Mouse (Mus musculus) A20 (cell line): Measurements from ENCODE around the gene Scamp5.
"Not testable (repeated sequence)": the region's sequence is repeated elsewhere in the genome, so short reads cannot be mapped to it uniquely, and the experiment has no call there.

ENCODE experiments used
- DNase-seq: peaks from one replicate; pipeline ENCODE4 v3.0.0-alpha.2; 2011; ENCODE audit warnings: low read depth, low spot score

The Scamp5 gene

DNA sequence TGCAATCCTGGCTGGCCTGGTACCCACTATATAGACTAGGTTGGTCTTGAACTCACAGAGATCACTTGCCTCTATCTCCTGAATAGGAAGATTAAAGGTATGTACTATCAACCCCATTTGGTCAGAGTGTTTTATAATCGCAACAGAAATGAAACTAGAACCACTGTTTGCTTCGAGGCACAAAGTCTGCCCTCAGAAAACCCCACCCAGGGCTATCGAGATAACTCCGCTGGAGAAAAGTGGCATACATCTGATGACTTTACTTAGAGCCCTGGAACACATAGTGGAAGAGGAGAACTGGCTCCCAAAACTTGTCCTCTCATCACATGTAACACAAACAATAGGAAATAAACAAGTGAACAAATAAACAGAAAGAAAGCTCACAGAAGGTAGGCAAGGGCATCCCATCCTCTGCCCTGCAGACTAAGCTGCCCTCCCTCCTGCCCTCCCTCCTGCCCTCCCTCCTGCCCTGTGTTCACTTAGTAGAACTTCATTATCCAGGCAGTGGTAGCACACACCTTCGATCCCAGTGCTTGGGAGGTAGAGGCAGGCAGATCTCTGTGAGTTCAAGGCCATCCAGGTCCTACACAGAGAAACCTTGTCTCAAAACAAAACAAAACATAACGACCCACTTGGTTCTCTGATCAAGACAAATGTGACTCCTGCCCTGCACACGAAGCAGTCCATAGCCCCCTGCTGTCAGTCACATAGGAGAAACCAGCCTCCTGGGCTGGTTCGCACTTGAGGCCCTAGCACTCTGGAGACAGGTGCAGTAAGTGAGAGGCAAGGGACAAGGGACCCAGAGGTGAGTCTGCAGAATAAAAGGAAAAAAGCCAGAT lies 15.0 kb downstream of the Scamp5 start:
- DNase-seq: no peak

DNA sequence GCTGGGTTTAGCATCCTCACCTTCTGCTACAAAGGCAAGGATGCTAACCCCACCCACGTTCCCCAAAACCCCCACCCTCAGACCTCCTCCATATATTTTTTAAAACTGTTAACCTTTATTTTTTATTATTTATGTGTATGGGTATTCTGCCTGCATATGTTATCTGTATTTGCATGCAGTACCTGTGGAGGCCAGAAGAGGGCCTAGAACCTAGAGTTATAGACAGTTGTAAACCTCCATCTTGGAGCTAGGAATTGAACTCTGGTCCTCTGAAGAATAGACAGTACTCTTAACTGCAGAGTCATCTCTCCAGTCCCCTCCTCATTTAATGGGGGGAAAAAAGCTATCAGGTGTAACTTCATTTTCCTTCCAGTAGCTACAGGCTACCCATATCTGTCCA lies 18.1 kb downstream of the Scamp5 start:
- peak; percentile 35 for DNase-seq

GRCm38 (mm10) chr9:57440620-57441019 lies 27.2 kb downstream of the Scamp5 start:
- peak; percentile 73 for DNase-seq

GRCm38 (mm10) chr9:57439522-57440295 lies 28.2 kb downstream of the Scamp5 start, which contains the start of gene Ppcdc:
Gene Ppcdc (minus strand): TSS chr9:57440124.
- peak; percentile 96 for DNase-seq

GRCm38 (mm10) chr9:57439083-57439482 lies 28.8 kb downstream of the Scamp5 start:
- peak; percentile 57 for DNase-seq

DNA sequence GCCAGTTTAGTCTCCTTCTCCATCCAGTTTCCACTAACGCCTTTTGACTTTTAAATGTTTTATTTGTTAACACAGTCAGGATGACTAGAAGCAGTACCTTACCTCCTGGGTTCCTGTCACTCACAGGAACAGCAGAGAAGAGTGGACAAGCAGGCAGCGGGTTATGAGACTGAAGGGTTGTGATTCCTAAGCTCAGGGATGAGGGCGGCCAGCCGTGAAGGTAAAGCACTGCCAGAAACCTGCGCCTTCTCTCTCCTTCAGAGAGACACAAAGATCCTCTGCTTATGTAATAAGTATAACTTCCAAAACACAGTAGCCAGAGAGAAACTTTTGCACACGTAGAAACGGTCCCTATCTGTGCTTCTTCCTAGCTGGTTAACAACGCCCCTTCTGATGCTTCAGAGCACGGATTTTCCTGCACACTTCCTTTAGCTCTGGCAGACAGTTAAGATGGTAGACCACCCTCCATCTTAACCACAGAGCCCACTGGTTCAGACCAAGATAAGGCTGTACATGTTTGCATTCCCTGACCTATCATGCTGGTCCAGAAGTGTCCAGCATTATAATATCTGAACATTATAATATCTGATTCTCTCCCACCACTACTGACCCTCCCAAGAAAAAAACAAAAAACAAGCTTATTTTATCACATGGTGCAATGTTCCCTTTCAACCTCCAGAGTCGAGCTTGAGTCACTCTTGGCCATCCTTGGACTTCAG lies 29.8 kb downstream of the Scamp5 start:
- no peak for DNase-seq

- DNase-seq: no peak
Observed at GRCm38 (mm10) chr9:57436166-57436565, 31.7 kb downstream of the Scamp5 start.

DNA sequence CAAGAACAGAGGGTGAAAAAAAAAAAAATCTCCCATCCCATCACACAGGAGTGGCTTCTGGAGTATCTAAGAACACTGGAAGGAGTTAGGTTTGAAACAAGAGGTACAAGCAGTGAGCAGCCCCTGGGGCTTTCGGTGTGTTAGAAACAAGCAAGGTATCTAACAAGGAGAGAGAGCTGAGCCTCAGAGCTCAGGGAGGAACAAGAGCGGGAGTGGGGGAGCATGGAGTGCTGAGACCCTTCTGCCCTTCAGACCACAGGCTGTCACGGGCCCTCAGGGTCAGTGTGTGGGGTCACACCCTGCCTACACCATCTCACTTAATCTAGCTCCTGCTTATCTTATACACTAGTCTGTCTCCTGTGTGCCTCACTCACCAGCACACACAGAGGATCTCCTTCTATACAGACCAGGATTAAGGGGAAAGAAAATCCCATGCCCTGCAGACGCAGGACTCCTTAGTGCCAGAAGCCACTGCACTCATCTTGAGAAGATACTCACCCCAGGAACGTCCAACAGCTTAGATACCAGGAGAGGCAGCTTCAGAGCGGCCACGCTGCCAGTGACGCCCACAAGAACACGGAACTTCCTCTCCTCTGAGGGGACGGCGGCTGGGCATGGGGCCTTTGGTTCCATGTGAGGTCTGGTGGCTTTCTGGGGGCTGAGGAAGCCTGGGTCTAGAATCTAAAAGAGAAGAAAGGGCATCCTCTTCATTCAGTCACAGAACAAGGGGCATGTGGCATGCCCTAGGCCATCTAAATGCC lies 33.3 kb downstream of the Scamp5 start:
- DNase-seq: no peak

GRCm38 (mm10) chr9:57433097-57434032 lies 34.5 kb downstream of the Scamp5 start:
- DNase-seq: peak; percentile 85

GRCm38 (mm10) chr9:57432480-57432879 lies 35.4 kb downstream of the Scamp5 start:
- no peak for DNase-seq

DNA sequence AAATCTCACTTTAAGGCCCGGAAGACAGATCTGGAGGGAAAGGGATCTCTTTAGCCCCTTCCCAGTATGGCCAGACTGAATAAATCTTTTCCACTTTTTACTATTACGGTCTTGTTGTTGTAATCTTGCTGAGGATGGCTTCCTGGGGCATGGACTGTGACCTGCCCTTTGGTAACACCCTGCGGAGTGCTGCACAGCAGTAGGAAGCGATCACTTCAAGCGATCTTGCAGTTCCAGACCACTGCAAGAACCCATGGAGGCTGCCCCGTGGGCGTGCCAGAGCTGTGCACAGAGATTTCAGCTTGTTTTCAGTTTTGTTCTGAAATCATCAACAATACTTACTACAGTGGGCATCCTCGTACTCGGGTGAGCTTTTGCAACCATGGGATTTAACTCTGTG lies 36.7 kb downstream of the Scamp5 start:
- DNase-seq: peak; percentile 81

DNA sequence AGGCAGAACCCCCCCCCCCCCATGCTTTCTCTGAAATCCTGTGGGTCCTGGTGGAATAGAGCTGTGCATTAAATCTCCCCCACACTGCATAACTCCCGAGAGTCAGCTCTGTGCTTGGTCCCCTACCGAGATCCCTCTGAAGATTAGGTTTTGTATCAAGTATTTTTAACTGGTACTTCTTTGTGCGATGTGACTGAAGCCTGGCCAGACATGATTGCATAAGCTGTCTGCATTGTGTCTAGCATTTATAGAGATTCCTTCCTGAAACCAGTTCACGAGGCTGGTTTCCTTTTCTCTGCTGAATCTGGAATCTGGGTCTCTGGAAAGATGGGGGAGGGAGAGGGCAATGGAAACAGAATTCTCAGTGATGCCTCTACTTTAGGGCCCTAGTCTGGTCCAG lies 39.5 kb downstream of the Scamp5 start:
- no peak for DNase-seq

DNA sequence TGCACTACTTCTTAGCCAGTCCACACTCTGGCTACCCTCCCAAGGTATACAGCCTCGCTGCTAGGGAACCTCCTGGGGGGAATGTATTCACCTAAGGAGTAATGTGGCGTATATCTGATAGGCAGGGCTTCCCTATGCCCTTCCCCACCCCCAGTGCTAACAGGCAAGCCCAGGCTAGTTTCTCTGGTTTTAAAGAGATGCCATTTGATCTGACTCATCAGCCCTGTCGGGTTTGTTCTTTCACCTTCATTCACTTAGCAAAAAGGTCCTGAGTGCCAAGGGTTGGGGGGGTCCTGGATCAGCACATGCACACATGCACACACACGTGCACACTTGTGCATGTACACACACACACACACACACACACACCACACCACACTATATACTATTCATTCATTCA lies 39.9 kb downstream of the Scamp5 start:
- DNase-seq: no peak

DNA sequence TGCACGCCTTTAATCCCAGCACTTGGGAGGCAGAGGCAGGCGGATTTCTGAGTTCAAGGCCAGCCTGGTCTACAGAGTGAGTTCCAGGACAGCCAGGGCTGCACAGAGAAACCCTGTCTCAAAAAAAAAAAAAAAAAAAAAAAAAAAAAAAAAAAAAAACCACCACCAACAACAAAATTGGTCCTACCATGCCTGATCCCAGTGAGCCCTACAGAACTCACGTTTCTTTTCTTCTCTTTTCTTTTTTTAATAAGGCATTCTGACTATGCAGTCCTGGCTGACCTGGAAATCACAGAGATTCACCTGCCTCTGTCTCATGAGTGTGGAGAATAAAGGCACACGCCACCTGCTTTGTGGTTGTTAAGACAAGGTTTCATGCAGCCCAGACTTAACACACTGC lies 40.7 kb downstream of the Scamp5 start:
- DNase-seq: not testable (repeated sequence)

DNA sequence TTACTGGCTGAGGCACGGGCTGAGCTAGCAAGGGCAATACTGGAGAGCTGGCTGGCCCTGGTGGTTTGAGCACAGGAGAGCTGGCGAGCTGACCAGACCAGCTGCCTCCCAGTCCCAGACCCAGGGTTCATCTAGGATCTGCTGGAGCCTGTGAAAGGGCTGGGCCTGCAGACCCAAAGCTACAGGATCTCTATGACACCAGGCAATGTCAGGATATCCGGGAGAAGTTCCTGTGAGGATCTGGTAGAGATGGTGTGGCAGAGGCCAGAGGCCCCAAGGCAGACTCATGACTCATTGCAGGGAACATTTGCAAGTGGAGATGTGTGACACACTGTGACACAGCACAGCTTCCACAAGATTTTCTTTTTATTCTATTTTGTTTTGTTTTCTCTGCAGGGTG lies 42.7 kb downstream of the Scamp5 start:
- no peak for DNase-seq

- DNase-seq: no peak
Observed at GRCm38 (mm10) chr9:57424066-57424465, 43.8 kb downstream of the Scamp5 start.

GRCm38 (mm10) chr9:57421688-57422111 lies 46.2 kb downstream of the Scamp5 start:
- peak; percentile 84 for DNase-seq

DNA sequence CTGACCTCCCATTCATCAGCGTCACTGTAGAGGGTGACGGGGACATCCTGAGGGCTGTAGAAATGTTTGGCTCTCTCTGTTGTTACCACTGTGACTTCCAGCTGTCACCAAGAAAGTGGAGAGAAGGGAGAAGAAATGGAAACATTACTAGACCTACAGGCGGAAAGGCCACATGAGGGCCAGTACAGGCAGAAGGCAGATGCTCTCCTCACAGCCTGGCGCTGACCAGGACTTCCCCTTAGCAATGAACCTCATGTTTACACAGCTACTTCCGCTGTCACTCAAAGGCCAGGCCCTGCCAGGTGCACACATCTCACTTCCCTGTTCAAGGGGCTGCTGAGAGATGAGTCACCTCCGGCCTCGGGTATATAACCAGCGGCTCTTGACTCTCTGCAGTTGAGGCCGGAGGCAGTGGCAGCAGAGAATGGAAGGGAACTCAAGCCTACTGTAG lies 46.7 kb downstream of the Scamp5 start:
- DNase-seq: peak; percentile 95

GRCm38 (mm10) chr9:57420321-57421120 lies 47.3 kb downstream of the Scamp5 start:
- DNase-seq: no peak
